Mouse (Mus musculus): ENCODE results near the gene Psme2. TPM values are rescaled to one million over a fixed set of nuclear protein-coding genes. Genes with fewer than 3 reads are reported as not detected.

Gene Psme2
- total RNA-seq, 2 experiments from 2014 or later = 139 to 140 TPM

DNA sequence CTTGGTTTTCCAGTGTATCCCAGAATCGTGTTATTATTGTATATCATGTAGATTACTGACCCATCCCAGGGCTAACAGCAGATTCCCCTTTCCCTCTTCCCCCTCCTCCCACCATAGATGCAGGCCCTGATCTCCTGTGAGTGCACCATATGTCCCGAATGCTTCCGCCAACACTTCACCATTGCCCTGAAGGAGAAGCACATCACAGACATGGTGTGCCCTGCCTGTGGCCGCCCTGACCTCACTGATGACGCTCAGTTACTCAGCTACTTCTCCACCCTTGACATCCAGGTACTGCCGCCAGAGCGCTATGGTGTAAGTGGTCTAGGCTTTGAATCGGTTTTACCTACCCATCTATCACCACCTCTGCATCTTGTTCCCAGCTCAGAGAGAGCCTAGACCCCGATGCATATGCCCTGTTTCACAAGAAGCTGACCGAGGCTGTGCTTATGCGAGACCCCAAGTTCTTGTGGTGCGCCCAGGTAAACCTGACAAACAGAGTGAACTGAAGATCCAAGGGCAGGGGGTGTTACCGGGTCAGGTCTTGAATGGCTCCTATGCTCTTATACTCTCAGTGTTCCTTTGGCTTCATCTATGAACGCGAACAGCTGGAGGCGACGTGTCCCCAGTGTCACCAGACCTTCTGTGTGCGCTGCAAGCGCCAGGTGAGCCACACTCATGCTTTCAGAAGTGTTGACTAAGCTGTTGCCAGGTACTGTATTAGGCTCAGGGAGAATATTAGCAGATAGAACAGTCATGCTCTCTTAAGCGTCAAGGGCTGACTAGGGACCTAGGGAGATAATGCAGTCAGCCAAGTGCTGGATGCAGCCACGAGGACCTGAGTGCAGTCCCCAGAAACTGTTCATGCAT is 7.8 kb upstream of the Psme2 start:
- intact Hi-C loops (cut with DNase I) = no loop called here
- no peak for DNase-seq

DNA sequence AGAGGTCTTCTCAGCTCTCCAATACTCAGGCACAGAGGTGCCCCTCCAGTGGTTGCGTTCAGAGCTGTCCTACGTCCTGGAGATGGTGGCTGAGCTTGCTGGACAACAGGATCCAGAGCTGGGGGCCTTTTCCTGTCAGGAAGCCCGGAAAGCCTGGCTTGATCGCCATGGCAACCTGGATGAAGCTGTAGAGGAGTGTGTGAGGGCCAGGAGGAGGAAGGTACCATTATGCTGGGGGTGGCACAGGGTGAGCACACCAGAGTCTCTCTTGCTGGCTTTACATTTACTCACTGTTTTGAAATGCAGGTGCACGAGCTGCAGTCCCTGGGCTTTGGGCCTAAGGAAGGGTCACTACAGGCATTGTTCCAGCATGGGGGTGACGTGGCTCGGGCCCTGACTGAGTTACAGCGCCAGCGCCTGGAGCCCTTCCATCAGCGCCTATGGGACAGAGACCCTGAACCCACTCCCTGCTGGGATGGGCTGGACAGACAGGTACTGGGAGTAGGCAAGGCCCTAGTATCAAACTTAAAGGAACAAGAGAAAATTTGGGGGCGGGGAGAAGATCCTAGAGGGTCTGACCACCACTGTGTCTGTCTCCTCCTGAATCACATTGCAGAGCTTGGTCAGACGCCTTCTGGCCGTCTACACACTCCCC is 5.2 kb upstream of the Psme2 start:
- intact Hi-C loops (cut with DNase I) = no loop called here
- no peak for DNase-seq

GRCm38 (mm10) chr14:55592226-55592625 is 1.3 kb upstream of the Psme2 start:
- peak in 1 of 2 experiments; percentile 40 for DNase-seq
- intact Hi-C loops (cut with DNase I) = no loop called here

DNA sequence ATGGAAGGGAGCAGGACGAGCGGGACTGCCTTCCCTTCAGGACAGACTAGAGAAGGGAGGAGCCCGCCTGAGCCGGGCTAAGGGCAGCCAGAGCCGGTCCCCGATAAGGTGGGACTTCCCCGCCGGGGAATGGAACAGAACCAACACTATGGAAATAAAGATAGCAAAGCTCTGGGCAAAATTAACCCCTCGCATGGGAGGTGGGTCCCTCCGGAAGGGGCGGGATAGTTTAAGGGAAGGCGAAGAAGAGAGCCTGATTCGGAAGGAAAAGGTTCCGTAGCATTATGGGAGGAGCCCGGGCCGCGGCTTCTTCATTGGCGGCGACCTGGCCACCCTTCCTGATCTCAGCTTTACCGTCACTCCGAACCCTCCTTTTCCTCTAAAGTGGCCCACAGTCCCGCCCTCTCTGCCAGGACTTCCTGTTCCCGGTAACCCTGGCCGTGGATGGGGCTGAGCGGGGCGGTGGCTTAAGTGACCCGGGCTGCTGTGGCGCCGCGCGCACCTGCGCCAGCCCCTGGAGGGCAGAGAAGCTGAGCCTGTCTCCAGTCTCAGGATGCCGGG is 498 bp upstream of the Psme2 start, which contains the start of gene Rnf31:
Rnf31 (plus strand) TSS at position 378 of the 561 bp plus-strand sequence.
- peak; percentile 96 for DNase-seq
- intact Hi-C loops (cut with DNase I) = no loop called here

DNA sequence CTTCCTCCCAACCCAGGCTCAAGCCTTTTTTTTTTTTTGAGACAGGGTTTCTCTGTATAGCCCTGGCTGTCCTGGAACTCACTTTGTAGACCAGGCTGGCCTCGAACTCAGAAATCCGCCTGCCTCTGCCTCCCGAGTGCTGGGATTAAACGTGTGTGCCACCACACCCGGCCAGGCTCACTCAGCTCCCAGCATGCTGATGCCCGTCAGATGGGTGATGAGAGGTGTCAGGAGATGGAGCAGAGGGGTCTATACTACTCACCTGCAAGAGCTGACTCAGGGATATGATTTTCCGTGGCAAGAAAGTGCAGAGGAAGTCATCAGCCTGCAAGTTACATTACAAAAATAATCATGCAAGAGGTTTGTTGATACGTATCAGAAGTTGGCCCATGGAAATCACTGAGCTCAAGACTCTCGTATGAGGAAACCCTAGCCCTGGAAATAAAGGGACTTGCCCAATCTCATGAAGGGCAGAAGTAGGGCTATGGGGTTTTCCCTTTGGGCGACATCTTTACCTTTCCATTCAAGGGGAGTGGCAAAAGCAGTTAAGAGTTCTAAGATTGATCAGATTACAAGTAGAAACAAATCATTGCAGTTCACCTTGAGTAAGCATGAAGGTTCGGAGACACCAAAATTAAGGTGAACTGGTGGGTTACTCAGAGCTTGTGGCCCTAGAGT is 1.0 kb downstream of the Psme2 start:
- DNase-seq = no peak
- intact Hi-C loops (cut with DNase I) = no loop called here

DNA sequence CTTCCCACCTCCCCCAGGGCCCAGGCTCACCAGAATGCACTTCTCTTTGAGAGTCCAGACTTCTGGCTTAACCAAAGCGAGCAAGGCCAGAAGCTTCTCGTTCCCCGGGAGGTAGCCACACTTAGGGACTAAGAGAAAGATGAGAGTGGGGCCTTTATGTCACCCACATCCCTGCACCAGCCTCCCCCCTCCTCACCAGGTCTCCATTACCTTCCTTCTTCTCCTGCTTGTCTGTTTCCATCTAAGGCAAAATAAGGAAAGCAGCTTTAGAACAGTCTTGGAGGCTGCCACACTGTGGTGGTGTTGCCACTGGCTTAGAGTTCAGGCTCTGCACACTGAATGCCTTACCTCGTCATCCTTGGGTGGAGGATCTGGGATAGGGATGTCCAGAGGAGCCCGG is 1.6 kb downstream of the Psme2 start:
- intact Hi-C loops (cut with DNase I) = no loop called here
- no peak for DNase-seq

- no peak for DNase-seq
- intact Hi-C loops (cut with DNase I) = no loop called here
Observed at GRCm38 (mm10) chr14:55586149-55586548, 4.8 kb downstream of the Psme2 start.

- intact Hi-C loops (cut with DNase I) = no loop called here
- peak in 1 of 2 experiments; percentile 25 for DNase-seq
Observed at GRCm38 (mm10) chr14:55585566-55585960, 5.3 kb downstream of the Psme2 start.

DNA sequence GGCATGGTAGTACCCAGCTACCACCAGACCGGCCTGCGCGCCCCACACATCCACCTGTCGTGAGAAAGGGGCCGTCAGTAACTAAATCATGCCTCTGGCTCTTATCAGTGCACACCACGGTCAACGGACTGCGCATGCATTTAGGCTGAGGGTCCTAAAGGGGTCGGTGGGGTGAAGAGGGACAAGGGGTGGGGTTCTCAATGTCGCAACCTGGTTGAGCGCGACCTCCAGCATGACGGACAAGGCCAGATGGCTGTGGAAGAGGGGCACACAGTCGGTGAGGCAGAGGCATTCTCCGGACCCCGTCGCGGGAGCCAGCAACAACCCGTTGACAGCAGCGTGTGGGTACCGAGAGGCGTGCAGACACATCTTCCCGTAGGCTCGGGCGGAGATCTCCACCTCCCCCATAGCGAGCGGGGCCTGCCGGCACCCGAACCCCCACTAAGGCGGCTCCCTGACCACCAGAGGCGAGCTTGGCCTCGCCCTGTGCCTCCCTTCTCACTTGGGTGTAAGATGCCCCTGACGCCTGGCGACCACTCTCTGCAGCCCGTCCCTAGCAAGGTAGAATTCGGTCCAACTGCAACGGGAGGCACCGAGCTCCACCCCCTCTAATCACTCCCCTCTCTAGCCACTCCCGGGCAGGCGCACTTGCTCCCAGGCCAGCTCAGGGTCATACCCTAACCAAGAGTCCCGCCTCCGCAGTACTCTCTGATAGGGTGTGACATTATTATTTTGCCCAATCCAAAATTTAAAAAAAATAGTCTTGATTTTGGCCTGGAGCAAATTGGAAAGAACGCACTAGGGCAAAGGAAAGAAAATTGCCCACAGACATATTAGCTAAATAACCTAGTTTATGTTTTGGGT is 6.0 kb downstream of the Psme2 start, which contains the start of gene Emc9:
Emc9 (minus strand) TSS at position 601 of the 864 bp plus-strand sequence.
- intact Hi-C loops (cut with DNase I) = no loop called here
- peak; percentile 86 for DNase-seq

DNA sequence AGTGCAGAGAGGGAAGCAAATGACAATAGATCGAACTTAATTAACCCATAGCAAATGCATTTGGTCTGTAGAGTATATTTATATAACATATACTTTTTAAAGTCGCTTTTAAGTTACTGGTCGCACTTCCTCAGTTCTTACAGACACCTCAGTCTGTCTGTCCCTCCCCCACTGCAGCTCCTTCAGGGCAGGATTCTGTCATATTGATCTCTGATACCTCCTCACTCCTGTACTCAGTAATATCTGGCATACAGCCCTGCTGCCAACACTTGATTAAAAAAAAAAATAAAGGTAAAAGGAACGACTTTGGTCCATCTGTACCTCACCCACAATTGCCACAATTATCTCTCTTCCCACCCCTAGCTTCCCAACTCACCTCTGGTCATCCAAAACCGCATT is 6.6 kb downstream of the Psme2 start:
- intact Hi-C loops (cut with DNase I) = no loop called here
- no peak for DNase-seq

- intact Hi-C loops (cut with DNase I) = no loop called here
- DNase-seq = no peak
Observed at GRCm38 (mm10) chr14:55581981-55582681, 8.8 kb downstream of the Psme2 start.

- no peak for DNase-seq
- intact Hi-C loops (cut with DNase I) = no loop called here
Observed at GRCm38 (mm10) chr14:55580731-55581130, 10.2 kb downstream of the Psme2 start.

DNA sequence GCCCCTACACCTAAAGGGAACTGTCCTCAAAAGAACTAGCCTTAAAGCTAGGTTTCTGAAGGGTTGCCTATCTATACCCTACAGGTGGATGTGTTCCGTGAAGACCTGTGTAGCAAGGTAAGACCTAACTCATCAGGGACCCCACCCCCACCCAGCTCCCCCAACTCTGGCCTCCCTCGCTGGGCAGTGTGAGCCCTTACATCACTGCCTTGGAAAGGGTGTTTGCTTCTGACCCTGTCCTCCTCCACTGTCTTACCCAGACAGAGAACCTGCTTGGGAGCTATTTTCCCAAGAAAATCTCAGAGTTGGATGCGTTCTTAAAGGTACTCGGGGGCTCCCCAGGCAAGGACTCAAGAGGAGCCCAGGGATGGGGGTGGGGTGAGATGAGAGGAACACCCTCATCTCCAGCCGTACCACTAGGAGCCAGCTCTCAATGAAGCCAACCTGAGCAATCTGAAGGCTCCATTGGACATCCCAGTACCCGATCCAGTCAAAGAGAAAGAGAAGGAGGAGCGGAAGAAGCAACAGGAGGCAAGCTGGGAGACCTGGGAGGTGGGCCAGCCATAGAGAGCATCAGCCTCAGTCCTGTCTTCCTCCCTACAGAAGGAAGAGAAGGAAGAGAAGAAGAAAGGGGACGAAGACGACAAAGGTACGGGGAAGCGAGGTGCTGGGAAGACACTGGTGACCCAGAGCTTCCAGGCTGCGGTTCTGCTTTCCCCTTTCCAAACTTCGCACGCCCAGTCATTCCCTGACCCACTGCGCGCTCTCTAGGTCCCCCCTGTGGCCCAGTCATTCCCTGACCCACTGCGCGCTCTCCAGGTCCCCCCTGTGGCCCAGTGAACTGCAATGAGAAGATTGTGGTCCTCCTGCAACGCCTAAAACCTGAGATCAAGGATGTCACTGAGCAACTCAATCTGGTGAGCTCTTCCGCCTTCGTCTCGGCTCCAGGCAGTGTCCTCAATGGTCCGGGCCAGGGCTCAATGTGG is 11.1 kb downstream of the Psme2 start:
- DNase-seq = no peak
- intact Hi-C loops (cut with DNase I) = no loop called here

DNA sequence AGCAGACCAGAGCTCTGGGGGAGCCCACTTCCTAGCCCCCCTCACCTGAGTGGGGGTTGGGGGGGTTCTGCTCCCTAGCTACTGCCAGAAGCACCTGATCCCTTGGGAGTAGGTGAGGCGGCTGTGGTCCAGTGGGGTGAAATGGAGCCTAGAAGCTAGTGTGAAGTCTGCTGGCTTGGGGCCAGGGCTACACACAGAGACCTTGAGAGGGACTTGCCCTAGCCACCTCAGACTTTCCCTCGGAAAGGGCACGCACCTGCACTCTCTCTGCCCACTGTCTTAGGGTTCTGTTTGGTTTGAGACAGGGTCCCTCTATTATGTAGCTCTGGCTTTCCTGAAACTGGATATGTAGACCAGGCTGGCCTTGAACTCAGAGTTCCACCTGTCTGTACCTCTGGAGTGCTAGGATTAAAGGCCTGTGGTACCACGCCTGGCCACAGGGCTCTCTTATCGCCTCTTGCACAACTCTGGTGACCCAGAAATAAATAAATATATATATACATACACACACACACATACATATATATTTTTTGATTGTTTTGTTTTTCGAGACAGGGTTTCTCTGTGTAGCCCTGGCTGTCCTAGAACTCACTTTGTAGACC is 12.1 kb downstream of the Psme2 start:
- intact Hi-C loops (cut with DNase I) = no loop called here
- DNase-seq = peak; percentile 66 to 77

DNA sequence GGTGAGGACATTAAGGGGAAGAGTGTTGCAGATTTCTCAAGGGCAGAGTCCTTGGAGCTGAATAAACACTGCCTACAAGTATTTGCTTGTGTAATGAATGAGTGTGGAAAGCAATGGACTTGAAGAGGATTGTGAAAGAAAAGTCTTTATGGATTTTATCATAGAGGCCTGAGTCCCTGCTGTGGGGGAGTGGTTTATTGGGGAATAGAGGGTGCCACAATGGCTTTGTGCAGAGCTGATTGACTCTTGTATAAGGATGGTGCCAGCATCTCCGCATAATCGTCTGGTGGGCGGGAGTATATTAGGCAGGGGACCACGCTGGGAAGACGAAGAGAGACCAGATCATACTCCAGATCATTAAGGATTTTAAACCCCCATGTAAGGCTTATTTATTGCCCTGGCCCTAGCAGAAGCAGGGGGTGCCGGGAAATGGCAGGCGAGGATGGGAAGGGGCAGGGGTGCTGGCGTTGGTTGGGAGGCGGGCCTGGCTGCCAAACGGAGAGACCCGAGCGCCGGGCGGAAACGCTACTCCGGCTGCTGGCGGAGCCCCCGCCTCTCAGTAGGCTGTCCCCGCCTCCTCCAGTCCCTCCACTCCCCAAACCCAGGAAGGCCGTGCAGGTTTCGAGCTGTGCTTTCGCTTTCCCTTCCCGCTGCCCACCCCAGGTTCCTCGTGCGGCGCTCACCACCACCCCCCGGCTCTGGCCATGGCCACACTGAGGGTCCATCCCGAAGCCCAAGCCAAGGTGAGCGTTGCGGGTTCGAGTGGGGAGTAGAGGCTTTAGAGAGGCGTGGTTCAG is 12.8 kb downstream of the Psme2 start, which contains the start of gene Psme1:
Psme1 (plus strand) TSS at position 253 of the 797 bp plus-strand sequence.
- intact Hi-C loops (cut with DNase I) = no loop called here
- peak; percentile 81 to 88 for DNase-seq

DNA sequence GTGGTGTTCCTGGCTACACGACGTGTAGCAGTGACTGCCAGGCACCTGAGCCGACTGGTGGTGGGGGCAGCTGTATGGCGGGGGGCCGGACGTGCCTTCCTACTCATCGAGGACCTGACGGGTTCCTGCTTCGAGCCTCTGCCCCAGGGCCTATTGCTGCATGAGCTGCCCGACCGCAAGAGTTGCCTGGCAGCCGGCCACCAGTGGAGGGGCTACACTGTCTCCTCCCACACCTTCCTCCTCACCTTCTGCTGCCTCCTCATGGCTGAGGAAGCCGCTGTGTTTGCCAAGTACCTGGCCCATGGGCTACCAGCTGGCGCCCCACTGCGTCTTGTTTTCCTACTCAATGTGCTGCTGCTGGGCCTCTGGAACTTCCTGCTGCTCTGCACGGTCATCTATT is 14.5 kb downstream of the Psme2 start:
- intact Hi-C loops (cut with DNase I) = no loop called here
- peak; percentile 42 to 52 for DNase-seq

DNA sequence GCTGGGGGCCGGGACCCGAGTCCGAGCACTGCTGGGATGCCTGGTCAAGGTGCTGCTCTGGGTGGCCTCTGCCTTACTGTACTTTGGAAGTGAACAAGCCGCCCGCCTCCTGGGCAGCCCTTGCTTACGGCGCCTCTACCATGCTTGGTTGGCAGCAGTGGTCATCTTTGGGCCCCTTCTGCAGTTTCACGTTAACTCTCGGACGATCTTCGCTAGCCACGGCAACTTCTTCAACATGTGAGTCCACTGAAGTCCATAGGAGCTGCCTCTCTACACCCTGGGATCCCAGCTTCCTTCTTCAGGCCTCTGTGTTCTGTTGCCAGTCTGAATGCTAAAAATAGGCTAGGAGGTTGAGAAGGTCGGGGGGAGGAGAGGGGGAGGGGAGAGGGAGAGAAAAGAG is 15.2 kb downstream of the Psme2 start:
- intact Hi-C loops (cut with DNase I) = no loop called here
- DNase-seq = peak in 1 of 2 experiments; percentile 54
